Mouse (Mus musculus) T-cell, adult 66 days (primary cell): ENCODE results near the gene Gtsf1l. TPM values are rescaled to one million over a fixed set of nuclear protein-coding genes. Genes with fewer than 3 reads are reported as not detected.

Experiments
- total RNA-seq, 2 experiments: library from RNA; stranded (reverse); gene quantifications; 3 replicates in 1 of 2; 4 replicates in 1 of 2; pipeline ENCODE4 v1.2.4; 2023

The Gtsf1l gene
- total RNA-seq, result not detected

GRCm38 (mm10) chr2:163087728-163088127 lies at the start of gene Gtsf1l:
TSS of gene Gtsf1l (minus strand) at chr2:163087855.

DNA sequence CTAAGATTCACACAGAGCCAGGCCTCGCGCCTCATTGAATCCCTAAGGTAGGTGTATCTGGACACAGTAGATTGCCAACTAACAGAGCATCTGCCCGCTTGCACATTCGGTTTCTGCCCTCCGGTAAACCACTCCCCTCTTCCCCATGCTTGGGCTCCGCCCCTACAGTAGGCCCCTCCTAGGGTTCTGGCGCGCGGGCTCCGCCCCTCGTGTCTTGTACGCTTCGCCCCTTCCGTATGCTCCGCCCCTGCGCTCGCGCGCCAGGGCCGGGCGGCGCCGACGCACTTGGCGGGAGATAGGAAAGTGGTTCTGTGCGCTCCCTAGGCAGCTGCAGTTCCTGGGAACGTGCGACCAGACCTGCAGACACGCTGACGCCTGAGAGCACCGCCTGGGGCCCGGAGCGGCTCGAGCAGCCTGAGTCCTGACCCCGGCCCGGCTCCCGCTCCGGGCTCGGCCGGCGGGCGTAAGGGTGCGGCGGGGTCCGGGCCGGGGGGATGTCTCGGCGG lies 33.3 kb downstream of the Gtsf1l start, which contains the start of gene Mybl2:
TSS of gene Mybl2 (plus strand) at position 353 of the 506 bp plus-strand sequence.

Other genes with a start within 250 kb of the Gtsf1l start
- gene Srsf6, start 156.3 kb downstream of the Gtsf1l start, total RNA-seq, result 100 to 1,000 TPM; 419 to 420 TPM
- gene L3mbtl1, start 144.4 kb downstream of the Gtsf1l start, total RNA-seq, result under 1 TPM in 1 of 2 experiments, not detected in 1; 0.70 TPM
- not detected for gene Sgk2, start 100.5 kb downstream of the Gtsf1l start, total RNA-seq
- gene Ift52, start 70.5 kb downstream of the Gtsf1l start, total RNA-seq, result 10 to 100 TPM; 26.6 to 28.5 TPM
- gene Mybl2, start 33.2 kb downstream of the Gtsf1l start, total RNA-seq, result 1 to 10 TPM; 4.0 to 6.6 TPM
- 1 to 10 TPM; 3.7 to 6.4 TPM for gene Tox2, start 115.3 kb upstream of the Gtsf1l start, total RNA-seq